Mouse (Mus musculus) spleen, postnatal 10 days (tissue): ENCODE data around the gene Unc13b.
A peak's percentile ranks its signal among the peaks of the same experiment; 100 is the strongest.
"Not testable (repeated sequence)": the region's sequence is repeated elsewhere in the genome, so short reads cannot be mapped to it uniquely, and the experiment has no call there.

Source experiments
- DNase-seq, 2 experiments: peaks; one replicate each; pipeline ENCODE4 v3.0.0; 2021 to 2022; ENCODE audit warnings: low spot score in 2 of 2

Gene Unc13b

GRCm38 (mm10) chr4:43091183-43091582 lies 32.4 kb downstream of the Unc13b start:
- DNase-seq = no peak

- DNase-seq = no peak
Measured at GRCm38 (mm10) chr4:43113491-43113890, 54.7 kb downstream of the Unc13b start.

- no peak for DNase-seq
Measured at GRCm38 (mm10) chr4:43114512-43114911, 55.8 kb downstream of the Unc13b start.

GRCm38 (mm10) chr4:43114946-43115345 lies 56.2 kb downstream of the Unc13b start:
- peak; percentile 4 to 42 for DNase-seq

GRCm38 (mm10) chr4:43116249-43116648 lies 57.5 kb downstream of the Unc13b start:
- no peak for DNase-seq

GRCm38 (mm10) chr4:43129750-43130149 lies 71.0 kb downstream of the Unc13b start:
- DNase-seq = no peak

- DNase-seq = no peak
Measured at GRCm38 (mm10) chr4:43142610-43143009, 83.9 kb downstream of the Unc13b start.

GRCm38 (mm10) chr4:43152413-43152812 lies 93.7 kb downstream of the Unc13b start:
- DNase-seq = not testable (repeated sequence)

GRCm38 (mm10) chr4:43160045-43160444 lies 101.3 kb downstream of the Unc13b start:
- no peak for DNase-seq

- DNase-seq = no peak
Measured at GRCm38 (mm10) chr4:43161124-43161657, 102.4 kb downstream of the Unc13b start.

GRCm38 (mm10) chr4:43163205-43163604 lies 104.5 kb downstream of the Unc13b start:
- no peak for DNase-seq

- no peak for DNase-seq
Measured at GRCm38 (mm10) chr4:43165403-43166005, 106.8 kb downstream of the Unc13b start.

- no peak for DNase-seq
Measured at GRCm38 (mm10) chr4:43170028-43170427, 111.3 kb downstream of the Unc13b start.

- DNase-seq = no peak
Measured at GRCm38 (mm10) chr4:43177126-43177525, 118.4 kb downstream of the Unc13b start.

GRCm38 (mm10) chr4:43182474-43183168 lies 123.9 kb downstream of the Unc13b start:
- no peak for DNase-seq

GRCm38 (mm10) chr4:43187439-43187838 lies 128.7 kb downstream of the Unc13b start:
- DNase-seq = no peak

GRCm38 (mm10) chr4:43189381-43189780 lies 130.6 kb downstream of the Unc13b start:
- DNase-seq = no peak

- DNase-seq = no peak
Measured at GRCm38 (mm10) chr4:43204946-43205345, 146.2 kb downstream of the Unc13b start.

- no peak for DNase-seq
Measured at GRCm38 (mm10) chr4:43205571-43205970, 146.8 kb downstream of the Unc13b start.

- DNase-seq = no peak
Measured at GRCm38 (mm10) chr4:43206989-43207388, 148.2 kb downstream of the Unc13b start.

- DNase-seq = no peak
Measured at GRCm38 (mm10) chr4:43209081-43209579, 150.4 kb downstream of the Unc13b start.

- no peak for DNase-seq
Measured at GRCm38 (mm10) chr4:43209673-43210072, 150.9 kb downstream of the Unc13b start.

- DNase-seq = no peak
Measured at GRCm38 (mm10) chr4:43216491-43216890, 157.7 kb downstream of the Unc13b start.
